Mouse (Mus musculus) heart, embryonic 11.5 days (tissue): ENCODE measurements around the gene Dpep3. TPM values are rescaled to one million over a fixed set of nuclear protein-coding genes. Genes with fewer than 3 reads are reported as not detected.

Experiments used
- microRNA-seq: library from miRNA; unstranded; fragments of <30 nt; microRNA quantifications from one replicate; pipeline ENCODE4, GENCODE M21; 2016; ENCODE audit warnings: borderline number of aligned reads
- polyA plus RNA-seq: library from polyadenylated mRNA; unstranded; fragments of >200 nt; fragmentation: Nextera tagmentation; extraction: Ambion mirVana; gene quantifications from 2 replicates; pipeline ENCODE4 v1.2.1, GENCODE M21; 2014

The Dpep3 gene
- polyA plus RNA-seq, 1 experiment from 2014 or later, result not detected

Small RNA genes within 50 kb of the gene (microRNA-seq; reads per million reads assigned to microRNA genes)
- gene Mir7074, result not detected

Other genes with a start within 250 kb of the Dpep3 start
- 8.0 and 10.9 TPM in 2 replicates for gene Gfod2, start 220.8 kb downstream of the Dpep3 start, polyA plus RNA-seq
- 11.4 and 14.3 TPM in 2 replicates for gene Ranbp10, start 152.1 kb downstream of the Dpep3 start, polyA plus RNA-seq
- gene Tsnaxip1, start 151.7 kb downstream of the Dpep3 start, polyA plus RNA-seq, result 0.07 and 0.13 TPM in 2 replicates
- 45.7 and 47.9 TPM in 2 replicates for gene Cenpt, start 126.2 kb downstream of the Dpep3 start, polyA plus RNA-seq
- gene Thap11, start 124.3 kb downstream of the Dpep3 start, polyA plus RNA-seq, result 47.2 and 49.8 TPM in 2 replicates
- gene Nutf2, start 118.8 kb downstream of the Dpep3 start, polyA plus RNA-seq, result 231 and 265 TPM in 2 replicates
- gene Edc4, start 98.5 kb downstream of the Dpep3 start, polyA plus RNA-seq, result 22.2 and 29.7 TPM in 2 replicates
- 0.39 TPM in 1 of 2 replicates, not detected in the other for gene Nrn1l, start 85.9 kb downstream of the Dpep3 start, polyA plus RNA-seq
- gene Pskh1, start 79.0 kb downstream of the Dpep3 start, polyA plus RNA-seq, result 14.7 and 17.4 TPM in 2 replicates
- 1.1 and 1.3 TPM in 2 replicates for gene Ctrl, start 45.6 kb downstream of the Dpep3 start, polyA plus RNA-seq
- 50.8 and 60.0 TPM in 2 replicates for gene Psmb10, start 41.0 kb downstream of the Dpep3 start, polyA plus RNA-seq
- gene Lcat, start 36.0 kb downstream of the Dpep3 start, polyA plus RNA-seq, result 0.70 and 2.6 TPM in 2 replicates
- 28.6 and 39.9 TPM in 2 replicates for gene Slc12a4, start 13.3 kb downstream of the Dpep3 start, polyA plus RNA-seq
- 17.4 and 18.8 TPM in 2 replicates for gene Dus2, start 11.9 kb upstream of the Dpep3 start, polyA plus RNA-seq
- gene Dpep2nb, start 26.5 kb upstream of the Dpep3 start, polyA plus RNA-seq, result 0.33 TPM in 1 of 2 replicates, not detected in the other
- 13.4 and 15.2 TPM in 2 replicates for gene Ddx28, start 32.5 kb upstream of the Dpep3 start, polyA plus RNA-seq
- gene Nfatc3, start 79.4 kb upstream of the Dpep3 start, polyA plus RNA-seq, result 4.4 and 6.0 TPM in 2 replicates
- 1.3 and 1.4 TPM in 2 replicates for gene Esrp2, start 157.5 kb upstream of the Dpep3 start, polyA plus RNA-seq
- gene Pla2g15, start 171.0 kb upstream of the Dpep3 start, polyA plus RNA-seq, result 3.0 and 7.2 TPM in 2 replicates
- gene Slc7a6, start 189.4 kb upstream of the Dpep3 start, polyA plus RNA-seq, result 64.5 and 67.4 TPM in 2 replicates
- 27.2 and 31.7 TPM in 2 replicates for gene Slc7a6os, start 231.5 kb upstream of the Dpep3 start, polyA plus RNA-seq
- 40.1 and 41.8 TPM in 2 replicates for gene Prmt7, start 231.5 kb upstream of the Dpep3 start, polyA plus RNA-seq